Mouse (Mus musculus): Measurements from ENCODE around the gene Cacna1f.

DNA sequence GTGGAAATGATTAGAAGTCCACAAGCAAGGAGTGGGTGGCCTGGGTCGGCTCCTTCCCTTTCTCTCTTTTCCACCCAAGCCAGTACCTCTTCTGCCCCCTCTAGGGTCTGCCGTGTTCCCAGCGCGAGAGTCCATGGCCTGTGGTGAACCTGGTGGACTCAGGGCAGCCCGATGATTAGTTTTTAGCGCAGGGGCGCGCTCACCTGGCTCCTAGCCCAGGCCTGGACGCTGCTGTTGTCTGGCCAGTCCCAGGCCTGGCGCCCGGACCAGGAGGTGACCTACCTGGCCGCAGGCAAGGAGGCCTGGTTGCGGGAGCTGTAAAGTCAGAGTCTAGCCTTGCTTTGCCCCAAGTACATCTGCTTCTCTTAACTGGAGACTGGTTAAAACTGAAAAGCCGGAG, 74.0 kb downstream of the Cacna1f start, which contains the start of gene Magix:
- TF ChIP-seq POLR2A (IDR thresholded peaks at IDR 0.05; ENCODE audit: low read depth, low read length) (no peak), CTCF (IDR thresholded peaks at IDR 0.05; ENCODE audit: borderline replicate concordance, insufficient read depth, low read length) (no peak)

Data from embryonic fibroblast, embryonic 13.5 days (primary cell).